Mouse (Mus musculus): ENCODE measurements around the gene Olfr1511. TPM values are rescaled to one million over a fixed set of nuclear protein-coding genes. Genes with fewer than 3 reads are reported as not detected.
"Not testable (repeated sequence)": the region's sequence is repeated elsewhere in the genome, so short reads cannot be mapped to it uniquely, and the experiment has no call there.

Gene Olfr1511
- 0.41 and 1.1 TPM in 2 replicates for polyA plus RNA-seq (2014; fragmentation: Nextera tagmentation; extraction: Ambion mirVana)

DNA sequence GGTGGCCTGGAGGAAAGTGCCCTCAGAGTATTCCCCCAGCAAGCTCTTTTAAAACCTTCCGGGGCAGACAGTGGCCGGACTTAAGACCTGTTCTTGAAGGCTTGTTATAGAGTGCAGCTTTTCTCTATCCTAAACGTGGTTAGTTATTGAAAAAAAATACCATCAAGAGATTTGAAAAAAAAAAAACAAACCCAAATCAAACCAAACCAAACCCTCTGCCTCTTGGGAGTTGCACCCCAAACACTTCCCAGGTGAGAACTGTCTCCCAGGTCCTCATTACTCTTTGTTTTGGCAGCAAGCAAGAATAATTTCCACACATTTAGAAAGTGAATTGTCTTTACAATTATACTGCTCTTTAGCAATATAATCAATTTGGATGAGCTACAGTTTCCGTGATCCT, at the start of gene Olfr1511:
Gene Olfr1511, minus strand, starts transcription at position 101 of the 400 bp plus-strand sequence.
- Histone ChIP-seq H3K4me1 (ENCODE audit: control insufficient read depth, insufficient read depth, low read length) (no peaks in the 10 kb centered on the region), H3K36me3 (ENCODE audit: control insufficient read depth, insufficient read depth, low read length) (no peaks in the 10 kb centered on the region), H3K9me3 (ENCODE audit: control insufficient read depth, low read length) (no peaks in the 10 kb centered on the region), H3K27me3 (ENCODE audit: control insufficient read depth, insufficient read depth, low read length) (no peaks in the 10 kb centered on the region), H3K9ac (replicated peaks; ENCODE audit: low read depth, low read length) (no peak within 1 kb of the TSS), H3K27ac (ENCODE audit: low read depth, low read length) (no peak within 1 kb of the TSS), H3K4me2 (ENCODE audit: low read depth, low read length) (no peak within 1 kb of the TSS), H3K4me3 (ENCODE audit: low read depth, low read length) (no peak within 1 kb of the TSS)
- WGBS: 82% methylated on average over 4 of the region's 4 CpGs
- ATAC-seq (ENCODE audit: low read depth): no peak

DNA sequence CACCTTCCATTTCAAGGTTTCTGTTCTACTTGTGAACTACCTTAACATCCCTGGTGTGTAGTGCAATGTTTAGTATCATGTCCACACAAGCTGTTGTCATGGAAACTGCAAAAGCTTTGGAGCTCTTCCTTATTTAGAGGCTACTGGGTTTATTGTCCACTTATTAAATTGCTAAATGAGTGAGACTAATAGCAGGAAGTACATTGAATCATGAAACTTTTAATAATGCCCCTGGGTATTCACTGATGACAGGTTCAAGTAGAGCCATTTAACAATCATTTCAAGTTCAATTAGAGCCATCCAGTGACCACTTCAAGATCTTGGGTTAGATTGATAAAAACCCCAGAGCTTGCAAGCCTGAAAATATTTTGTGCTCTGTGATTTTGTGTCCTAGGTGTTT, 45.5 kb upstream of the Olfr1511 start, which contains the start of gene Olfr1509:
Gene Olfr1509, plus strand, starts transcription at position 301 of the 400 bp plus-strand sequence.
- Histone ChIP-seq H3K9me3 (ENCODE audit: control insufficient read depth, low read length) (no peaks in the 10 kb centered on the region), H3K27me3 (ENCODE audit: control insufficient read depth, insufficient read depth, low read length) (no peaks in the 10 kb centered on the region), H3K36me3 (ENCODE audit: control insufficient read depth, insufficient read depth, low read length) (no peaks in the 10 kb centered on the region), H3K4me1 (ENCODE audit: control insufficient read depth, insufficient read depth, low read length) (no peaks in the 10 kb centered on the region), H3K9ac (replicated peaks; ENCODE audit: low read depth, low read length) (no peak within 1 kb of the TSS), H3K4me3 (ENCODE audit: low read depth, low read length) (no peak within 1 kb of the TSS), H3K4me2 (ENCODE audit: low read depth, low read length) (no peak within 1 kb of the TSS), H3K27ac (ENCODE audit: low read depth, low read length) (no peak within 1 kb of the TSS)
- ATAC-seq (ENCODE audit: low read depth): no peak

DNA sequence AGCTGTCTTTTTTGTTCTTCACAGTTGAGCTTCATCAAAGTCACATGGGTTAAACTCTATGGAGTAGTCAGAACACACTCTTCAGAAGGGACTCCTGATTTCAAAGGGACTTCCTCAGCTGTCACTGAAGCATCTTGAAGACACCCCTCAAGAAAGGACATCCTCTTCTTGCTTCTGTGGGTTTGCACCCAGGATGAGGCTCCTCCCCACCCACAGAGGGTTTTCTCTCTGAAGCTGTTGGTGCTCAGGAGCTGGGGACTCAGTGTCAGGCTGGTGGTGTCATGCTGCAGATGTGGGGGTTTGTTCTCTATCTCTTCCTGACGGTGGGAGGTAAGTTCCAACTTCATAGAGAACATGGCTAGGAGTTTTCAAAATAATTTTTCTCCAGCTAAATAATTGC, 30.5 kb upstream of the Olfr1511 start:
- no peak overlapping the region for H3K4me3 ChIP-seq (ENCODE audit: low read depth, low read length)
- H3K27ac ChIP-seq (ENCODE audit: low read depth, low read length): no peak overlapping the region
- no peak for ATAC-seq (ENCODE audit: low read depth)
- no peaks in the 10 kb centered on the region for H3K36me3 ChIP-seq (ENCODE audit: control insufficient read depth, insufficient read depth, low read length)
- no peak overlapping the region for H3K9ac ChIP-seq (replicated peaks; ENCODE audit: low read depth, low read length)
- H3K27me3 ChIP-seq (ENCODE audit: control insufficient read depth, insufficient read depth, low read length): no peaks in the 10 kb centered on the region
- no peaks in the 10 kb centered on the region for H3K9me3 ChIP-seq (ENCODE audit: control insufficient read depth, low read length)
- no peak overlapping the region for H3K4me2 ChIP-seq (ENCODE audit: low read depth, low read length)
- H3K4me1 ChIP-seq (ENCODE audit: control insufficient read depth, insufficient read depth, low read length): no peaks in the 10 kb centered on the region
- 92% methylated on average over 1 of the region's 1 CpGs for WGBS

DNA sequence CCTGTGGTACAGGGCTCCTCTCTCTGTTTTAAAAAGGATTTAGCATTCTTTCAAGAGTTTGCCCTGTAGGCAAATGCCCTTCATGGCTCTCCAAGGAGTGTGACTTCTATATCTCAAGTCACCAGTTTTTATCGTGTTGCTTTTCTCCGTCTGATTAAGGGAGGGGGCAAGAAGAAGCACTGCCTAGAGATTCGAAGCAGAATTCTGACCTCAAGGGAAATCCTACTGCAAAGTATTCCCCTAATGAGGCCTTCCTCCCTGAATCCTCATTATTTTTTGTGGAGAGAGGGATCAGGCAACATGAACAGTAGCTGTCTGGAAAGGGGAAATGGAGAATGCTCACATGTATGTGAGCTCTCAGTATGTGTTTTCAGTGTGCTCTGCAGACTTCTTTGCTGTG, 17.1 kb upstream of the Olfr1511 start, which contains the start of gene Olfr1510:
Gene Olfr1510, minus strand, starts transcription at position 101 of the 400 bp plus-strand sequence.
- Histone ChIP-seq H3K9ac (replicated peaks; ENCODE audit: low read depth, low read length) (no peak within 1 kb of the TSS), H3K36me3 (ENCODE audit: control insufficient read depth, insufficient read depth, low read length) (no peaks in the 10 kb centered on the region), H3K9me3 (ENCODE audit: control insufficient read depth, low read length) (no peaks in the 10 kb centered on the region), H3K4me2 (ENCODE audit: low read depth, low read length) (no peak within 1 kb of the TSS), H3K4me3 (ENCODE audit: low read depth, low read length) (no peak within 1 kb of the TSS), H3K27ac (ENCODE audit: low read depth, low read length) (no peak within 1 kb of the TSS), H3K4me1 (ENCODE audit: control insufficient read depth, insufficient read depth, low read length) (no peaks in the 10 kb centered on the region), H3K27me3 (ENCODE audit: control insufficient read depth, insufficient read depth, low read length) (no peaks in the 10 kb centered on the region)
- WGBS: 88% methylated on average over 3 of the region's 3 CpGs
- ATAC-seq (ENCODE audit: low read depth): no peak

DNA sequence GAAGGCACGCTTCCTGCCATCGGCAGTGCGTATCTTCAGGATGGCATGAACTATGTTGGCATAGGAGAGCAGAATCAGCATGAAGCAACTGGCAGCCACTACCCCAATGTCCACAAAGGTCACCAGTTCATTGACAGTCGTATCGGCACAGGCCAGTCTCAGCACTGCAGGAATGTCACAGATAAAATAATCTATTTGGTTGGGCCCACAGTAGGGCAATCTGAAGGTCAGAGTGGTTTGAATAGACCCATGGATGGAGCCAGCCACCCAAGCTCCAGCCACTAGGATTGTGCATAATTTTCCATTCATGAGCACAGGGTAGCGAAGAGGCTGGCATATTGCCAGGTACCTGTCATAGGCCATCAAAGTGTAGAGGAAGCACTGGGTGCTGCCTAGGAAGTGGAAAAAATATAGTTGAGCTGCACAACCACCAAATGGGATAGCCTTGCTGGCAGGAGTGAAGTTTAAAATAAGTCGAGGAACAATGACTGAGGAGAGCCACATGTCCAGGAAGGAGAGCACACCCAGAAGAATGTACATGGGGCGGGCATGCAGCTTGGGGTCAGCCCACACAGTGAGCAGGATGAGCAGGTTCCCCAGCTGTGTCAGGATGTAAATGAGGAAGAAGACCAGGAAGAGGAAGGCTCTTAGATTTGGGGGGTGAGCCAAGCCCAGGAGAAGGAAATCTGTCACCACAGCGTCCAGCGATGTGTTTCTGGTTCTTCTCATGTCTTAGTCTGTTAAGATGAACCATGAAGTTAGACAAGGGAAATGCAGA, 13.2 kb upstream of the Olfr1511 start:
- H3K36me3 ChIP-seq (ENCODE audit: control insufficient read depth, insufficient read depth, low read length); H3K27ac ChIP-seq (ENCODE audit: low read depth, low read length); H3K9me3 ChIP-seq (ENCODE audit: control insufficient read depth, low read length); H3K27me3 ChIP-seq (ENCODE audit: control insufficient read depth, insufficient read depth, low read length); H3K4me1 ChIP-seq (ENCODE audit: control insufficient read depth, insufficient read depth, low read length); ATAC-seq (ENCODE audit: low read depth); H3K4me3 ChIP-seq (ENCODE audit: low read depth, low read length); H3K4me2 ChIP-seq (ENCODE audit: low read depth, low read length); H3K9ac ChIP-seq (replicated peaks; ENCODE audit: low read depth, low read length): not testable (repeated sequence)
- 83% methylated on average over 7 of the region's 10 CpGs for WGBS

DNA sequence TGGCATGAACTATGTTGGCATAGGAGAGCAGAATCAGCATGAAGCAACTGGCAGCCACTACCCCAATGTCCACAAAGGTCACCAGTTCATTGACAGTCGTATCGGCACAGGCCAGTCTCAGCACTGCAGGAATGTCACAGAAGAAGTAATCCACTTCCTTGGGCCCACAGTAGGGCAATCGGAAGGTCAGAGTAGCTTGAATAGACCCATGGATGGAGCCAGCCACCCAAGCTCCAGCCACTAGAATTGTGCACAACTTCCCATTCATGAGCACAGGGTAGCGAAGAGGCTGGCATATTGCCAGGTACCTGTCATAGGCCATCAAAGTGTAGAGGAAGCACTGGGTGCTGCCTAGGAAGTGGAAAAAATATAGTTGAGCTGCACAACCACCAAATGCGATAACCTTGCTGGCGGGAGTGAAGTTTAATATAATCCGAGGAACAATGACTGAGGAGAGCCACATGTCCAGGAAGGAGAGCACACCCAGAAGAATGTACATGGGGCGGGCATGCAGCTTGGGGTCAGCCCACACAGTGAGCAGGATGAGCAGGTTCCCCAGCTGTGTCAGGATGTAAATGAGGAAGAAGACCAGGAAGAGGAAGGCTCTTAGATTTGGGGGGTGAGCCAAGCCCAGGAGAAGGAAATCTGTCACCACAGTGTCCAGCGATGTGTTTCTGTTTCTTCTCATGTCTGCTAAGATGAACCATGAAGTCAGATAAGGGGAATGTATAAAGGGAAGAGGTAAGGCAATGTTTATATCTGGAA, 6.9 kb downstream of the Olfr1511 start:
- WGBS: 93% methylated on average over 8 of the region's 9 CpGs
- not testable (repeated sequence) for H3K27me3 ChIP-seq (ENCODE audit: control insufficient read depth, insufficient read depth, low read length); H3K4me3 ChIP-seq (ENCODE audit: low read depth, low read length); H3K4me2 ChIP-seq (ENCODE audit: low read depth, low read length); H3K4me1 ChIP-seq (ENCODE audit: control insufficient read depth, insufficient read depth, low read length); H3K27ac ChIP-seq (ENCODE audit: low read depth, low read length); H3K9me3 ChIP-seq (ENCODE audit: control insufficient read depth, low read length); H3K9ac ChIP-seq (replicated peaks; ENCODE audit: low read depth, low read length); ATAC-seq (ENCODE audit: low read depth); H3K36me3 ChIP-seq (ENCODE audit: control insufficient read depth, insufficient read depth, low read length)

DNA sequence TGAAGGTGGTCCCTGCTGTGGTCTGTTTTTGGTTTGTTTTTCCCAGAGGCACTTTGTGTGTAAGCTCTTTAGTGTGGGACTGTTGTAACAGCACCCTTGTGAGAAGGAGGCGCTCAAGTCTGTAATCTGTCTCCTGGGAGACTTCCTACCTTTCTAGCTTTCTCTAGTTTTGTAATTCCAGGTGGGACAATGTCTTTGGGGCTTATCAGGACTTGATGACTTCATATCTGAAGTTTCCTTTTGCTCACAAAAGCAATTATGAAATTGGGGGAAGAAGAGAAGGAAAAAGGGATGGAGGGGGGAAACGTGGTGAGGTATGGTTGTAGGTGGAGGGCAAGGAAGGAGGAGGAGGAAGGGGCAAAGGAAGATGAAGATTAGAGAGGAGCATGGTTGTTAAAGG, 18.1 kb downstream of the Olfr1511 start, which contains the start of gene Olfr1512:
Gene Olfr1512, minus strand, starts transcription at position 101 of the 400 bp plus-strand sequence.
- Histone ChIP-seq H3K9me3 (ENCODE audit: control insufficient read depth, low read length) (no peaks in the 10 kb centered on the region), H3K4me1 (ENCODE audit: control insufficient read depth, insufficient read depth, low read length) (no peaks in the 10 kb centered on the region), H3K4me3 (ENCODE audit: low read depth, low read length) (no peak within 1 kb of the TSS), H3K4me2 (ENCODE audit: low read depth, low read length) (no peak within 1 kb of the TSS), H3K27ac (ENCODE audit: low read depth, low read length) (no peak within 1 kb of the TSS), H3K27me3 (ENCODE audit: control insufficient read depth, insufficient read depth, low read length) (no peaks in the 10 kb centered on the region), H3K9ac (replicated peaks; ENCODE audit: low read depth, low read length) (no peak within 1 kb of the TSS), H3K36me3 (ENCODE audit: control insufficient read depth, insufficient read depth, low read length) (no peaks in the 10 kb centered on the region)
- 76% methylated on average over 2 of the region's 2 CpGs for WGBS
- ATAC-seq (ENCODE audit: low read depth): no peak

DNA sequence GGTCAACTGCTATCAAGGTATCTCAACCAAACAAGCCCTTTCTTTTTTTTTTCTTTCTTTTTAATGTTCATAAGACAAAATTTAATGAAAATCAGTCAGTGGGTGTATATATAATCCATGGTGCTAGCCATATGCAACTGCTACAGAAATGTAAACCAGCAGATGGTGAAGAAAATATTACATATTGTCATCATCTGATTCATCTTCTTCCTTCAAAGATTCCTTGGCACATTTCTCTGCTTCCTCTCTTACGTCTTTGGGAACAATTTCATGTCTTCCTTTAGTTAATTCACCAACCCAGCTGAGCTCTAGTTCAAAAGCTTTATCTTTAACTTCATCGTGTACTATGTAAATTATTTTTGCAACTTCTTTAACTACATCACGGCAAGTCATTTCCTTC, 28.4 kb downstream of the Olfr1511 start:
- H3K27me3 ChIP-seq (ENCODE audit: control insufficient read depth, insufficient read depth, low read length): no peaks in the 10 kb centered on the region
- whole genome bisulfite sequencing: 96% methylated on average over 3 of the region's 3 CpGs
- no peaks in the 10 kb centered on the region for H3K36me3 ChIP-seq (ENCODE audit: control insufficient read depth, insufficient read depth, low read length)
- H3K9me3 ChIP-seq (ENCODE audit: control insufficient read depth, low read length): no peaks in the 10 kb centered on the region
- H3K4me2 ChIP-seq (ENCODE audit: low read depth, low read length): no peak overlapping the region
- H3K4me3 ChIP-seq (ENCODE audit: low read depth, low read length): no peak overlapping the region
- H3K9ac ChIP-seq (replicated peaks; ENCODE audit: low read depth, low read length): no peak overlapping the region
- H3K27ac ChIP-seq (ENCODE audit: low read depth, low read length): no peak overlapping the region
- no peak for ATAC-seq (ENCODE audit: low read depth)
- H3K4me1 ChIP-seq (ENCODE audit: control insufficient read depth, insufficient read depth, low read length): no peaks in the 10 kb centered on the region

DNA sequence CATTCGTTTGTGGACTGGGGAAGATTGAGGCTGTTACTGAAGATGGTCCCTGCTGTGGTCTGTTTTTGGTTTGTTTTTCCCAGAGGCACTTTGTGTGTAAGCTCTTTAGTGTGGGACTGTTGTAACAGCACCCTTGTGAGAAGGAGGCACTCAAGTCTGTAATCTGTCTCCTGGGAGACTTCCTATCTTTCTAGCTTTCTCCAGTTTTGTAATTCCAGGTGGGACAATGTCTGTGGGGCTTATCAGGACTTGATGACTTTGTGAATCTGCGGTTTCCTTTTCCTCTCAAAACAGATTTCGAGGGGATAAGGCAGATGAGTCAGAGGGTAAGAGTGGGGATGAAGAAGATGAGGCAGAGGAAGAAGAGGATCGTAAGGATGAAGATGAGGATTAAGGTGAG, 40.9 kb downstream of the Olfr1511 start, which contains the start of gene Olfr1513:
Gene Olfr1513, minus strand, starts transcription at position 101 of the 400 bp plus-strand sequence.
- WGBS: 76% methylated on average over 4 of the region's 4 CpGs
- H3K27ac ChIP-seq (ENCODE audit: low read depth, low read length): no peak within 1 kb of the TSS
- no peak within 1 kb of the TSS for H3K9ac ChIP-seq (replicated peaks; ENCODE audit: low read depth, low read length)
- no peaks in the 10 kb centered on the region for H3K4me1 ChIP-seq (ENCODE audit: control insufficient read depth, insufficient read depth, low read length)
- H3K9me3 ChIP-seq (ENCODE audit: control insufficient read depth, low read length): no peaks in the 10 kb centered on the region
- H3K27me3 ChIP-seq (ENCODE audit: control insufficient read depth, insufficient read depth, low read length): no peaks in the 10 kb centered on the region
- H3K4me2 ChIP-seq (ENCODE audit: low read depth, low read length): no peak within 1 kb of the TSS
- no peak for ATAC-seq (ENCODE audit: low read depth)
- no peak within 1 kb of the TSS for H3K4me3 ChIP-seq (ENCODE audit: low read depth, low read length)
- H3K36me3 ChIP-seq (ENCODE audit: control insufficient read depth, insufficient read depth, low read length): no peaks in the 10 kb centered on the region
